Mouse (Mus musculus) cerebellum, adult 11 months (tissue): ENCODE results near the gene Itga6.

Experiments
- DNase-seq: peaks from one replicate; pipeline ENCODE4 v3.0.0; 2022

Itga6 gene

DNA sequence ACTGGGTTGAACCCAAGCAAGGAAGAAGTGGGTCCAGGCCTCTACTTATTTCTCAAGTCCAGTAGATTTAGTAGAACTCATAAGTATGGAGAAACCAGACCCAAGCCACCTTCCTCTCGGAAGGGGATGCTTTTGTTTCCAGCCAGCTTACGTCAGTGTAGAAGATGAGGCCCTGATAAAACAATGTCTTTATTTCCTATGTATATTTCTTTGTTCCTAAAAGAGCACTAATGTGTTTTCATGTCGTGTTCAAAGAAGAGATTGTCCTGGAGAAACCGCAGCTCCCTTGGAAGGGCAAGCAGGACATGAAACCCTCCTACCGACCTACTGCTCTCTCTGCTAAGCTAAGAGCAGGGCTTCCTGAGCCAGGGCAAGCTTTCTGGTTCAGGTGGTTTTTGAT is 20.6 kb downstream of the Itga6 start:
- DNase-seq = no peak

DNA sequence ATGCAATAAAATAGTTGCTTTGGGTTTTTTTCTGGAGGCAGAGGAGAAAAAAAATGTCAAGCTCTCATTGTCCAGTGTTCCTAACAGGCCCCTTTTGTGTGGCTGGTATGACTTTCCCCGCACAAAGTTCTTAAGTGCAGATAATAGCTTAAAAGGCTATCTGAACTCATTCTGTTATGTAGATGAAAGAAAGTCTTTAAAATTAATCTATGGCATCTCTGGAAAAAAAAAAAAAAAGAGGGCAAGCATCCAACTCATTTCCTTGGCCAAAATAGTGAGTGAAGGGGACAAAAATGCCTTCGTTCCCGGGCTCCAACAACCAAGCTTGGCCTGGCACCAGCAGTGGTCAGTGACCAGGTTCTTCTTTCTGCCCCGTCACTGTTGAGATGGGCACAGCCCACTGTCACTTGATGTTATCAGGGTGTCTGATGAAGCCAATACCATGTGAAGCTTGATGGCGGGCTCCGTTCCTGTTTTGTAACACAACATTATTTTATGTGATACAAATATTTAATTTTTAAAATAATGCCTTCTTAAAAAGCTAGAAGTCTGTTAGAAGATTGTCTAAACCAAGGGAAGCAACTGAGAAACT is 21.7 kb downstream of the Itga6 start:
- no peak for DNase-seq

DNA sequence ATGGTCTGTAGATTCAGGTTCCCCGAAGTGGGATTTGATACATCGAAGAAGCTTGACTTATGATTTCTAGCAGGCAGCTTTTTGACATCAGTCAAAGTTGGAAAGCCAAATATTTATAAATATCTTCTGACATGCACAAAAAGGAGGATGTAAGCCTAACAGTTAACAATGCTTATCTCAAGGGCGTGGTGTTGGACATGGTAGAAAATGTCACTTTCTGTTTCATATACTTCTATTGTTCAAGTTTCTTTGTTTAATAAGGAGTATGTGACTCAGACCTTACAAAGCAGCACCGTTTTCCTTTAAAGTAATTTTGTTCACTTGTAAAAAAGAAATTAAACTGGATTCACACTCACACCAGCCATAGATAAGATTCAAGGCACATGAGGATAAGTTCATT is 26.3 kb downstream of the Itga6 start:
- no peak for DNase-seq

DNA sequence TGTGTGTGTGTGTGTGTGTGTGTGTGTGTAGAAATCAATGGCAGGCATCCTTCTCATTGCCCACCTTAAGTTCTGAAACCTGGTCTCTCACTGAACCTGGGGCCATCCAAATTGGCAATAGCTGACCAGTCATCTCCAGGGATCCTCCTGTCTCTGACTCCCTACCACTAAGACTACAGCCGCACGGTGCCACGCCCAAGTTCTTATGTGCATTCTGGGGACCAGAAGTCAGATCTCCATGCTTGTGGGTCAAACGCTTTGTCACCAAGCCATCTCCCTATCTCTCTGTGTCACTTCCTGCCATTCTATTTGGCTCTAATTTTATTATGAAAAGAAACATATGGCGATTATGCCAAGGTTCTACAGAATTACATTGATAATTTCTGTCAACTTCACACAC is 28.3 kb downstream of the Itga6 start:
- no peak for DNase-seq

DNA sequence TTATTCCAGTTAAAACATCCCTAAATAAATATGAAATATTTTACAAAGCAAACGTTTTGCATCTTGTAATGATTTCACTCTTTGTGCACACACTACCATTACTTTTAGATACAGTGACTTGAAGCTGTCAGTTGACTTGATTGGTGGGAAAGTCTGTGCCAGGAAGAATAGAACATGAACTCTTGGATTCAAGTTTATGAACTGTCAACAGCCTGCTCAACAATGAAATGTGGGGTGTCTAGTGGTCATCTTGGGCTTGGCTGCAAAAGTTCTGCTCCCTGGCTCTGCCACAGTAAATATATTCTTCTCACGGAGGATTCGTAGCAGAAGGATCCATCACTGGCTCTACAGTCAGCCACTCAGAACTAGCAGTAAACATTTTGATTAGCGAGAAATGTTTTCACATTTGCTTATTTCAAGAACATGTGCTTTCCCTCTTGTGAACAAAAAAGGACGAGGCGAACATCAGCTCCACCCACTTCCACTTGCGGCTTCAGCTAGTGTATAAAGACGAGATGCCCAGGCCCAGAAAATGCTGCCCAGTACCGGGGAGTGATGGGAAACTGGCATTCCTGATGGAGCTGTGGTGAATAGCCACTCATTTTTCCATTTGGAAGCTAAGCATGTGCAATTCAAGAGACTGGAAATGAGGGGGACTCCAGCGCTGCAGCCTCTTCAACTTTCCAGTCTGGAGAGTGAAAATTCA is 29.0 kb downstream of the Itga6 start:
- no peak for DNase-seq

DNA sequence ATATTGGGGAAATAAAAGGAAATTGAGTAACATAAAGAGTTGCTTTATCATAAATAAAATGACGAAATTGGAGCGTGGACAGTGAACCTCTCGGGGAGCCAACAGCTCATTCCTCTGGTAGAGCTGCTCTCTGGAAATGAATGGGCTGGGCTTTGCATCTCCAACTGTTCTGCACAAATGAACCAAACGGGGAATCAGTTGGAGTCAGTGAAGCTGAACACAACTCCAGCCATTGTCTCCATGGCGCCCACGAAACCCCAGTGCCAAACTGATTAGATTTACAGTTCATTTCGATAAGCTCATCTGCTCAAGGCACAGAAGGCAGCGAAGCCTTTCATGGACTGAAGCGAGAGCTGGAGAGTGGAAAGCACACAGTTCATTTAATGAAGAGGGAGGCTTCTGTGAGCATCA is 29.8 kb downstream of the Itga6 start:
- no peak for DNase-seq

DNA sequence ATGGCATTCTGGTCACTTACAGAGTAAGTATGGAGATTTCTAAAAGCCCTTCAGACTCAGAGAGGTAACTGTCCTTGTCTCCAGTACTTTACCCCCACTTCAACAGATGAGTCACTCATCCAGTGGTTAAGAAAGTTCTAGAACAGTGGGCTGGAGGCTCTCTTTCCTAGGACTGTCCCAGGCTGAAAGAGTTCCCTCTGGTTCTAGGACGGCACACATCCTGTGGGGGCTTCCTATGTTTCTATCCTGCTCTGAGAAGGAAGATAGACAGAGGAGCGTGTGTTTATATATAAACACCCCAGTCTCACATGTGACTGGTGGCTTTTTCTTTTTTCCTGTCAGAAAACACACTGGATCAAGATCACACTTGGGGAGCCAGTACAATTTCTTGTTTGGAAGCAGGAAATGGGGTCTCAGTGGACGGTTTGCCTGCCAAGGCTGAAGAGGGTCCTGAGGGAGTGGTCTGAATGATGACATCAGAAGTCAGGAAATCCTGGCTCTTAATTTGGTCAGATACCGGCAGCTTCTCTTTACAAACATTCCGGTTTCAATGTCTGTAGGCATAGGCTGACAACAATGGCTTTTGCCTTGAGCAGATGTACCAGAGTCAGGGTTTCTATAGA is 34.0 kb downstream of the Itga6 start:
- no peak for DNase-seq

DNA sequence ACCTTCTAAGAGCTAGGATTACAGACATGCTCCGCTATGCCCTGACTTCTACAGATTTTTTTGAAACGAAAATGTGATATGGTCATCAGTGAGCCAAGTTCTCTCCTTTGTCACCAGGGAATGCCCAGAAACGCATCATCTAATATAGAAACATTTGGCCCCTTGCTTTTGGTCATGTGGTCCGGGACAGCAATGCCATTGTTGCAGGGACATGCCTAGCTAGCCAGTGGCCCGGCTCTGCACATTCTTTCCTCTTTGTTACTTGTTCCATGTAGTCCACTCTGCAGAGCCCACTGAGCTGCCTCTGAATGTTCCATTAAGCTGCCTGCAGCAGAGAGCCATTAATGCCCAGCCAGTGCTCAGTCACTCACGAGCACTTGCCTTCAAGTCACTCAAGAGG is 34.6 kb downstream of the Itga6 start:
- no peak for DNase-seq

DNA sequence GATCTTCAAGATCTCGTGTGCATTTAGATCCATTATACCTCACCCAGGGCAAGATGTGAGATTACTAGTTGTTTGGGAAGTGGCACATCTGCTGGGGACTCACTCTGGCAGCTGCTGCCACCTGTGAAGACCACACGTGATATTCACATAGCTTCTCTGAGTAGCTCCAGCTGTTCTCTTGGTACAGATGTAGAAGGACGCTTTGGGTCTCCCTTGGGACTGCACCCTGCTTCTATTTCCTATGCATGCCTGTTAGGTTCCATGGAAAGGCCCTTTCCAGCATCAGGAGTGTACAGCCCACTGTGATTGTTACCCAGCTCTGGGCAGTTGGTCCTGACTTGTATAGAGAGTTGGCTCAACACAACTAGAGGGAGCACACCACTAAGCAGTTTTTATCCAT is 39.8 kb downstream of the Itga6 start:
- DNase-seq = no peak

DNA sequence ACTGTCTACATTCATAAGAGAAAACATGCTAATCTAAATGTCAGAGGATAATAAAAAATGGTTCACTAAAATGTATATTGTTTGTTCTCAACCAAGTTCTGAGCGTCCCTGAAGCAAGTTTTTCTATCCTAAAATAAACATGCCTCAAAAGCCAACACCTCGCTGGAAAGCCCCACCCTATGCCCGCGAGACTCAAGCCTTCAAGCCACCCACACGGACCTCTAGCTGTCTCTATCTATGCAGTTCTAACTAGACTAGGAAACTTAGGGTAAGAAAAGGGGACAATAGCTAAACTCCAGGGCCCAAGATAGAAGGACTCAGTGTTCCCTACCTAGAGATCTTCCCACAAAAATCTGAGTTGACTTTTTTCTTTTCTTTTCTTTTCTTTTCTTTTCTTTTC is 40.6 kb downstream of the Itga6 start:
- DNase-seq = no peak

DNA sequence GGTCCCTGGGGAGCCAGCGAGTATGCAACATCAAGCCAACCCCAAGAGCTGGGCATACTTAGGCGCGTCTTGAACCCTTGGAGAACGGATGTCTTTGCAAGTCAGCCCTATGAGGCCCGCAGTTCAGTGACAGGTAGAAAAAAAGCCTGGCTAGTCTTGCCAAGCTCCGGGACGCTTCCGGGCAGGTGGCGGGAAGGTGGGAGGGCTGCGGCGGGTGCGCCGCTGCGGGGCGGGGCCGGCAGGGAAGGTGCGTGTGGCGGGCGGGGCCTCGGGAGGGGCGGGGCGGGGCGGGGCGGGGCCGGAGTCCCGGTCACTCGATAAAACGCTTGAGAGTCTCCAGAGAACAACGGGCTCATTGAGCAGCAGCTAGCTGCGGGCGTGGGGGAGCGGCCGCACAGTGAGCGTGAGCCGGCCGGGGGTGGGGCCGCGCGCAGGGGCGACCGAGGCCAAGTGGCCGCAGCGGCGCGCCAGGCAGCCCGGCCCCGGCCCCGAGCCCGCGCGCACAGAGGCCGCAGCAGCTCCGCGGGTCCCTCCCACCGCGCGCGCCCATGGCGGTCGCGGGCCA is 41.3 kb downstream of the Itga6 start:
- DNase-seq = peak; percentile 41

DNA sequence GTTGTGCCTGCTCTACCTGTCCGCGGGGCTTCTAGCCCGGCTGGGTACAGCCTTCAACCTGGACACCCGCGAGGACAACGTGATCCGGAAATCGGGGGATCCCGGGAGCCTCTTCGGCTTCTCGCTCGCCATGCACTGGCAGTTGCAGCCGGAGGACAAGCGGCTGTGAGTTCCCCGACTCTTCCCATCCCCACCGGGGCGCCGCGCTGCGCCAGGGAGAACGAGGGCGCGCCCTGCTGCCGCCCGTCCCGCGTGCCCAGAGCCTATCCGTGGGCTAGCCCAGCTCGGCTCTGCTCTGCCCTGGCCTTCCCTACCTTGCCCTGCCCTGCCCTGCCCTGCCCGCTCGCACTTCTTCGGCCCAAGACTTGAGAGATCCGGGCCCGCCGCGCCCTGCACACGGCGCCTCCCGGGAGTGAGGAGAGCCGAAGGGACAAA is 41.8 kb downstream of the Itga6 start:
- no peak for DNase-seq

DNA sequence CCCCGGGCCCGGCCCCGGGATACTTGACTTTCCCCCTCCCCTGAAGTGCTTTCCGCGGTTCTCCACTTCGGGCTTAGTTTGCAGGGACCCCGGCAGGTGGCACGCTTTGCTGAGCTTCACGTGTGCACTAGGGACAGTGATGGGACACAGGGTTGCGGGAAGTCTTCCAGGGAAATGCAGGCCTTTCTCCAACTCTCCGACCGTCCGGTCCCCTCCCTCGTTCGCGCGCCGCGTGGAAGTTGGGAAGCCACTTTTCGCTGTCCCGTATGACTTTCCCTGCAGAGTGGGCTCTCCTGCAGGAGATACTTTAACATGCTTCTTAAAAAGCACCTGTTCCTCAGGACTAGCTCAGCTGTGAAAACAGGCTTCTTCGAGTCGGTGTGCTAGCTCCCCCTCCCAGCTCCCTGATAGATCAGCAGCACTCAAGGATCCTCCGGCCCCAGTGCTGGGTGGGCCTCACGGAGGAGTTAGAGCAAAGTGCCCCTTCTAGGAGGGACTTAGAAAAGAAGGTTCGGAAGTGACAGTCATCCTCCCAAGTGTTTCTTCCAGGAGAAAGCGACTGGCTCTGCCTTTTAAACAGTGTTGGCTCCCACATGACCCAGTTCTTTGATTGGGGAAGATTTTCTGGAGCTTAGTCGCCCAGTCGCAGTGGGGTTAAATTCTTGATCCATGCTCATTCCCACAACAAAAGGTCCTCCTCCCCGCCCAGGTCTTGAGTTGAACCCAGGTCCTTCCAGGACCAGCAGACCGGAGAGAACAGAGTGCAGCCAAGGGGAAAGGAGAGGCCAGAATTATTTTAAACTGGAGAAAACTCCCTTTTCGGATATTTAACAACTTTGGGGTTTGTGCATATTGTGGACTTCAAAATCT is 42.4 kb downstream of the Itga6 start:
- DNase-seq = peak; percentile 4

DNA sequence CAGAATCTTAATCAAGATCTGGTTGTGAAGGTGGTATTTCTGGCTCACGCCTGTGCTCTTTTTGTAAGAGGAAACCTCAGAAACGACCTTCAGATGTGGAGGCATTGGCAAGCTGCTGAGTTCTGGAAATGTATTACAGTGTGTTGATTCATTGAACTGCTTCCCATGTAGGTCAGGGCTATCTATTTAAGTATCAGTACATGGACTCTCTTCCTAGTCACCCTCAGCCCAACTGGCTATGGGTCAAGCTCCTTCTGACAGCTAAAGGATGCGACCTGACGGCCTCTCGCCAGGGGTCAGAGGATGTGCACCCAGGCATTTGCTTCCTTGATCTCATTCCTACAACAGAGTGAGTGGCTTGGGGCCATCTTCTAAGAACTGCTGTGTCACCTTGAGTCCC is 45.3 kb downstream of the Itga6 start:
- DNase-seq = no peak

DNA sequence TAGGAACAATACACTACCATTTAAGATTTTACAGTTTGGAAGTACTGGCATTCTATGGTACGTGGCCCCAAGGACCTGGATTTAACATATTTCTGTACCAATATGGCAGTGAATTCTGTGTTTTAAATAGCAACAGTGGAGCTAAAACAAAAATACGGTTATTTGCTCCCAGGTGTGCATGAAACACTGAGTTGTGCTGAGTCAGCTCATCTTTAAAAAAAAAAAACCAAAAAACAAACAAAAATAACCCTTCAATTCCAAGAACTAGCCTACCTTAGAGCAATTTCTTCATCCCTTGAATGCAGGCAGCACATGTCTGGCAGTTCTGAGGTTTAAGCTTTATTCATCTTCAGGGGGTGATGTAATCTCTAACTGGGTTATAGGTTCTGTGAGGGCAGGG is 45.8 kb downstream of the Itga6 start:
- no peak for DNase-seq

DNA sequence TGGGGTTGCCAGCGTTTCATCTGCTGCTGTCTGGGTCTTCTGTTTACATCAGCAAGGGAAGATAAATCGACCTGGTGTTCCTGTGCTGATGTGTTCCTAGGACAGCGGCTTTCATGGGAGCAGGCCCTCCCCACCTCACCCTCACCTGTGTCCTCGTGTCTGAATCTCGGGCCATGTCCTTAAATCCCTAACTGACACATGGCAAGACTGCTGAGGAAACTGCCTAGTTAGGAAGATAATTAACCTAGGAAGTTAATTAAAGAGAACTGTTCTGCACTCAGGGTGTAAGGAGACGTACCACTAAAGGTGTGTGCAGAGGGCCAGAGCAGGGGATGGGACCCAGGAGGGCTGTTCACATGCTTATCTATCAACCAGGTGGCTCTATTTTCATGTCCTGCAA is 48.7 kb downstream of the Itga6 start:
- no peak for DNase-seq

DNA sequence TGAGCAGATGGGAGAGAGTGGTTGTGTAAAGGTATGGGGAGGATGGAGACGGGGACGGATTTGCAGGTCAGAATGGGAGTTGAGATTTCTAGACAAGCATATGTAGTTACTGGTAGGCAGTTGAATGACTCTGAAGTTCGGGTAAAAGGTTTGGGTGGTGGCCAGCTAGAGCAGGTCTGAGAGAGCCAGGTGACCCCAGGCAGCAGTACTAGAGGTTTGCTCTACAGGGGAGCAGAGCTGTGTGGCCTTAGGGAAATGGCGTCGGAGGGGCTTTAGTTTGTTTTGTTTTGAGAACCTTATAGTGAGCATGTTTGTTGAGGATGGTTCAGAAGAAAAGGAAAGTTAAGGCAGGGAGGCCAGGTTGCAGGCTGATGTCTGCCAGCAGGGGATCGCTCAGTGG is 51.4 kb downstream of the Itga6 start:
- no peak for DNase-seq

DNA sequence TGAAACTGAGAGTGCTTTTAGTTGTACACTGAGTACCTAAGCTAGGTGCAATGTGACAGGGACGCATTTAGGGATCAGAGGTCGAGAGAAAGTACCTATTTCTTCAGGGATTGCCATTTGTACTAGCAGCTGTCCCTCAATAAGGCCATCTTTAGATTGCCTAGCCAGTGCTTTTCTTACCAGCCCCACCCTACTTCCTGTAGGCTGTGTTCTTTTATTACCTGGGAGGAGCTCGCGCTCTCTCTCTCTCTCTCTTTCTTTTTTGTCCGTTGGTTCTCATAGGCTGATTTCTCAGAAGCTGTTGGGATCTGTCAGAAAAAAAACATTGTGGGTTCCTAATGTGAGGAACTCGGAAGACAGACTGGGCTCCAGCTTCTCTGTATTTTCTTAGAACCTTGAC is 55.4 kb downstream of the Itga6 start:
- DNase-seq = no peak

DNA sequence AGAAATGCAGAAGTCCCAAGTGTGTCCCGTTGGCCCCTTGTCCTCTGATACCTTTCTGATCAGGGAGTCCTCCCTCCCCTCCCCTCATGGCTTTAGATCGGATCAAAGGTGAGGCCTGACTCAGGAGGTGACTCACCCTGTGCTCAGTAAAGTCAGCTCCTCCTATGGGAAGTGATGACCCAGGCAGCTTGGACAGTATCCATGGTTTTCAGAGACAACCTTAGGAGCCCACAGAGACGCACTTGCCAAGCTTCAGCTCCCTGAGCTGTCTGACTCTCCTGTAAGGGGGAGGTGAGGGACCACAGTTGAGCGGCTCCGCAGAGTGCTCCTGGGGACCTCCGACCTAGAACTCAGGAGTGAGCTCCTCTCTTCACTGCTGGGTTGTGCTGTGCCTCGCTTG is 56.3 kb downstream of the Itga6 start:
- no peak for DNase-seq

DNA sequence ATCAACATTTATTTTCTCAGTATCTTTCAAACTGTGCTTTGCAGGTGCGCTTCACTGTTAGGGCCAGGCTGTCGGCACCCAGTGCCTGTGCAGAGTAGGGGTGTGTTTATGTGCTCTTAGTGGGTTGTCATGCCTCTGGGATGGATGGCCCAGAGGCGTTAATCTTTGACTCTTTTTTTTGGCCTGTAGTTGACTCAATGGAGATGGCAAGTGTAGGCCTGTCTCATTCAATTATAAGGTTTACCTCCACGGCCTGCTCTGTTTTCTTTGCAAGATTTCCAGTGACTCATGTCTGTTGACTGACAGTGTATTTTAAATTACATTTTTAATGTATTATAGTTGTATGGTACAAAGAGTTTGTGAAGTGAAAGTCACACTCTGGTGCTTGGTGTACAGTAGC is 56.7 kb downstream of the Itga6 start:
- DNase-seq = no peak

DNA sequence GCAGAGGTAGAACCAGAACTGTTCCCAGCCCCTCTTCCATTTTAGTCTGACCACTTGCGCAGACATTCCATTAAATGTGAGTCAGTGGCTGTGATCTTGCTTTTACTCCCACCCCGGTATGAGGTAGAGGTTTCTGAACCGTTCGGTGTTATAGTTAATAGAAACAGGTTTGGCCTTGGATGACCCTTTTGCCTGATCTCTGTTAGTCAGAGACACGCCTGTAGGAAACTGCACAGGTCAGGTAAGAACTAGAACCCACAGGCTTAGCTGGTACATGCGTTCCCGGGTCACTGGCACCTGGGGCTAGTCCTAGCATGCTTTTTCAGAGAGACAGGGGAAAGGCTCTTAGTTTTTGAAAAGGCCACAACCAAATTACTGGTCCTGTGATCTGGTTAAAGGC is 59.7 kb downstream of the Itga6 start:
- no peak for DNase-seq

DNA sequence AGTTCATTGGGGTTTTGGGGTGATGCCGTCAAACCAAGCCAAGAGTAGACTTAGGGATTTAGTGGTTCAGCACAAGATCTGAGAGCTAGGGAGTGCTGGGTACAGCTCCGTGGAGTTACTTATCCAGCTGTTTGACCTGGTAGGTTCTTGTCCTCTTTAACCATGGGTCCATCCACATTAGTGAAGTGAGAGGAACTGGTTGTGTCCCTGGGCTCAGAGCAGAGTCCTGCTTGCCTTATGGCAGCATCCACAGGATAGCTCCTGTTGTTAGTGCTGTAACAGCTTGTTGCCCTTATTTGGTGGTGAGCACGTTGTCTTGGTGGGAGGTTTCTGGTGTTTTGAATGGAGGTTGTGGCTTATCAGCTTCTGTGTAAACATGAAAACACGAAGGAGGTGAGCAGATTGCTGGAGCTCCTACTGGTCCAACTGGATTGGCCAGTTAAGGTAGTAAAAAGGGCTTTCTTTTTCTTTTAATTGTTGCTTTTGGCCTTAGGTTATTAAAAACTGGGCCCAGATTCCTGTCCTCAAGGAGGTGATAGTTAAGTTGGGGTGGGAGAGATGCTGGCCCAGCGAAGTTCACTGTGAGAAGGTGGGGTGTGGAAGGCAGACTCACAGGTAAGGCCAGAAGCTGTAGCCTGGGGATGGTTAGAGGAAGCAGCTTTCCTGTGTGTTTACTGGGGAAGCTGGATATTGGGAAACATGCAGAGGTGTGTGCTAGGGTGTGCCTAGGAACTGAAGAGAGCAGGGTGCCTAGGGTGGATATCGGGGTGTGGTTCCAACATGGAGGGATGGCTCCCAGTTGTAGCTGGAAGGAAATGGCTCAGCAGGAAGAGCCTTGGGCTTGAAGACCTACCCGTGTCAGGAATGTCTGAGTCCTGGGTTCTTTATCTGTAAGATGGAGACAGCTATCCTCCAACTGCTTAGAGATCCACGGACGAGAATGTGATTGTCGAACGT is 60.5 kb downstream of the Itga6 start:
- no peak for DNase-seq
